Mouse (Mus musculus) hematopoietic stem cell, adult 5-6 weeks (primary cell): ENCODE data around the gene Gm382. TPM values are rescaled to one million over a fixed set of nuclear protein-coding genes. Genes with fewer than 3 reads are reported as not detected.

ENCODE experiments used
- ATAC-seq, 2 experiments: fragments of 125-278 bp in 1 of 2; replicated peaks in 1 of 2; 2 replicates each; pipeline ENCODE4 v1.8.0; 2016 to 2017; ENCODE audit warnings: inconsistent platforms in 2 of 2, mild to moderate bottlenecking in 2 of 2, moderate number of reproducible peaks in 2 of 2, low read depth in 1 of 2, moderate TSS enrichment in 1 of 2; ENCODE audit not compliant: low FRiP score in 2 of 2, poor library complexity in 2 of 2, severe bottlenecking in 2 of 2, insufficient read depth in 1 of 2, low TSS enrichment in 1 of 2
- total RNA-seq: library from RNA; stranded (forward); fragments of 172-1452, 232-1000 nt; gene quantifications from 2 replicates; pipeline ENCODE4 v1.2.3, GENCODE M21; 2017

Gm382 gene
- not detected in 2 replicates for total RNA-seq

- no peak for ATAC-seq
These were observed at the start of gene Gm382 for GRCm38 (mm10) chrX:127039672-127040071. Gene Gm382, plus strand, starts transcription at chrX:127039972.

GRCm38 (mm10) chrX:127070179-127070578, 30.4 kb downstream of the Gm382 start:
- no peak for ATAC-seq

DNA sequence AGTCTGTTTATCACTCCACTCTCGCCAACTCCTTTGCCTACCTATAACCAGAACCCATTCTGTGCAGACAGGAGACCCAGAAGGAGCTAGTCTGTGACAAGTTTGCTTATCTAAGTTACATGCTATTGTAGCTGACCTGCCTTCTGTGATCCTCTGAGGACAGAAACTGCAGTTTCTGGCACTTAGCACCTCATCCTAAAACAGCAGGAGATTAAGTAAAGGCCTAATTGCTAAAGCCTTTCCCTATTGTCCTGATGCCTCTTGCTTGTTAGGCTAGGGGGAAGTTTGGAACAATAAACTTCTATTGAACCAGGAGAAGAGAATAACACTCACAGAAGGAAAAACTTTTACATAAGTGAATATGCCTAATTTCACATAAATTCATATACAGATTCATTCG, 51.5 kb downstream of the Gm382 start:
- no peak for ATAC-seq

DNA sequence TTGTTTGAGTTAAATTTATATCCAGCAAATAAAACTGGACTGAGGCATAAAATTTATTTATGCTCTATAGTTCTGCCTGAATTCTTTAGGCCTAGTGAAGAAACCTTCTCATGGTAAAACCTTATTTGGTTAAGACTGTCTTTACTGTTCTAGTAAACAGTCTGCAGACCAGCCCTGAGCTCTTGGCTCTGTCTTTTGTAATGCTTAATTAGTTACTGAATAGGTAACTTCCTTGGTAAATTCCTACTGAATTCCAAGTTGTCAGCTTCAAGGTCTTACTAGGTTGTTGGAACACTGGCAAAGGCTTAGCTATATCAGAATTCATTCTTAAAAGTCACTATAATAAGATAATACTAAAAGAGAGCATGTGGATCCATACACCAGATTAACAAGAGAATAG, 53.3 kb downstream of the Gm382 start:
- ATAC-seq: no peak

DNA sequence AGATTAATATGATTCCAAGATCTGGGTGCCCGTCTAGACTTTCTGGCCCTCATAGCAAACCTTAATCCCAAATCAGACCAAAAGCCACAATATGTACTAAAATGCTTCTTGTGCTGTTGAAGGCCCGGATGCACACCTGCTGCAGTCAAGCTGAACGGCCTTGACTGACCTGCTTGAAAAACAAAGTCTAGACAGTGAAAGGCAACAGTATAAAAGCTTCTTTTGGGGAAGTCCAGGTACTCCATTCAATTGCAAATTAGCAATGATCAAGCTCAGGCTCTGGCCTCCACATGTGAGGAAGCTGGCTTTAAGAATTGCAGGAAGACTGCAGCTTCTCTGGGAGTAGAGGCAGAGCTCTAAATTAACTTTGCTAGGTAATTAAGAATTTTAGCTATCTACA, 54.2 kb downstream of the Gm382 start:
- ATAC-seq: no peak

DNA sequence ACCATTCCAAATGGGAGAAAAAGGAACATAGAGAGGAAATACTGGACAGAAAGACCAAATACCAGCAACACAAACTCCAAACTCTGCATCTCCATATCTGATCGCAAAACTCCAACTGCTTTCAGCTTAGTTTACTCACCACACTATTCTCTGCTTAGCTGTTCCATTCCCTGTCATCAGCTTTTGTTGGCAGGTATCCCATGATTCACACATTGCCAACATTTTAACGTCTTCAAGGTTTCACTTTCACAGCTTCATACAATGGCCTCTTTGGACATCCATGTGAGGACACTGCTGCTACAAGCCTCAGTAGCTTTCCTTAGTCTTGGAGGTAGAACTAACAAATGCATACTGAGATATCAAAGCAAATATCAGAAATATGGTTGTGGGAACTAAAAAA, 64.6 kb downstream of the Gm382 start:
- ATAC-seq: no peak

Other genes starting within 250 kb of the Gm382 start
- not detected in 2 replicates for gene 4932411N23Rik, start 224.1 kb upstream of the Gm382 start, total RNA-seq